Mouse (Mus musculus) naive thymus-derived CD4-positive, alpha-beta T cell, adult 2 months (primary cell): Measurements from ENCODE around the gene Arid5b.
A peak's percentile ranks its signal among the peaks of the same experiment; 100 is the strongest.

Source experiments
- DNase-seq: peaks from one replicate; pipeline ENCODE4 v3.0.0-alpha.2; 2011; ENCODE audit warnings: low read depth

The Arid5b gene

DNA sequence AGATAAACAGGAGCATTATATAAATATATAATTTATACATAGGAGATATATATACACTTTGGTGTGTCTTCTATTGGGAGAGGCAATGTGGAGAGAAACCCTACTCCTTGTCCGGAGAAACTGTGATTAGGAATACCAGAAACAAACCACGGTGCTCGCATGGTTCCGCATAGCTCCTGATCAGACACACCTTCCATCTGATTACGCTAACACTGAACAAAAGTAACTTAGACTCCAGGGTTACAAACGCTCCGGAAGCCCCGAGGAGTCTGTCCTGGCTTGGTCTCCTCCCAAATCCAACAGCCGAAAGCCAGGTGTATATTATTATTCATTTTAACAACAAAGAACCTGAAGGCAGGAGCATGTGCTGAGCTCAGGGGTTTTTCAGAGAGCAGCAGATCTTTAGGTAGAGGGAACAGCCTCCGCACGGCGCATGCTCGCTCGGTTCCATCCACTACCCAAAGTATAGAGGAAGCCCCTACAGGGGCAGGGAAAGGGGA lies 41.5 kb downstream of the Arid5b start:
- no peak for DNase-seq

DNA sequence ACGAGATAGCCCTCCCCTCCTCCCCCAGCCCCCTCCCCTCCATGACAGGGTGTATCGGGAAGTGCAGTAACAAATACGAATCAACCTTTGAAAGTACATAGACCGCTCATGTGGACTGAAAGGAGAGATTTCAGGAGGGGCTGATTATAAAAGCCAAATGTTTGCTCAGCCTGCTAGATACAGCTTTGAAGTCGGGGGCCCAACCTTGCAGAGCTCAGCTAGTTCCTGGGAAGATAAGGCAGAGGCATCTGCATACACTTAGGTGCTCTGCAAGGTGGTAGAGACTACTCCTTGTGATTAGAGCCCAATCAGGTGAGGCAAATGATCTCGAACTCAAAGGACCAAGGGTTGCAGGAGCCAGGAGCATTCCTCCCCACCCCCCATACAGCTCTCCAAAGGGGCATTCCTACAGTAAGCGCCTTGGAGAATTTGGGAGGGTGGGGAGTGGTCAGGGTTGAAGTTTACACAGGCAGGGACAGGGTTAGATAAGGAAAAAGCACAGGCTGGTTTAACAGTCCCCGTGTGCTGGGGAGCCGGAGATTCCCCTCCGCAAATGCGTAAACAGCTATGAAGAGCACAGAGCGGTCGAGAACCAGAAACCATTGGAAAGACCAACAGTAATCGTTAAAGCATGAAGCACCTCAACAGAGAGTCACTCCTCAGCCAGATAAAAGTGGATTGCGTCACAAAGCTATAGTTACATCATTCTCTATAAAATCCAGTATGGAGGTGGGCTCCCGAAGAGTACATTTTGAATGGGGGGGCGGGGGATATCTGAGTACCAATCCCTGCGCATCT lies 47.0 kb downstream of the Arid5b start:
- DNase-seq, result no peak

DNA sequence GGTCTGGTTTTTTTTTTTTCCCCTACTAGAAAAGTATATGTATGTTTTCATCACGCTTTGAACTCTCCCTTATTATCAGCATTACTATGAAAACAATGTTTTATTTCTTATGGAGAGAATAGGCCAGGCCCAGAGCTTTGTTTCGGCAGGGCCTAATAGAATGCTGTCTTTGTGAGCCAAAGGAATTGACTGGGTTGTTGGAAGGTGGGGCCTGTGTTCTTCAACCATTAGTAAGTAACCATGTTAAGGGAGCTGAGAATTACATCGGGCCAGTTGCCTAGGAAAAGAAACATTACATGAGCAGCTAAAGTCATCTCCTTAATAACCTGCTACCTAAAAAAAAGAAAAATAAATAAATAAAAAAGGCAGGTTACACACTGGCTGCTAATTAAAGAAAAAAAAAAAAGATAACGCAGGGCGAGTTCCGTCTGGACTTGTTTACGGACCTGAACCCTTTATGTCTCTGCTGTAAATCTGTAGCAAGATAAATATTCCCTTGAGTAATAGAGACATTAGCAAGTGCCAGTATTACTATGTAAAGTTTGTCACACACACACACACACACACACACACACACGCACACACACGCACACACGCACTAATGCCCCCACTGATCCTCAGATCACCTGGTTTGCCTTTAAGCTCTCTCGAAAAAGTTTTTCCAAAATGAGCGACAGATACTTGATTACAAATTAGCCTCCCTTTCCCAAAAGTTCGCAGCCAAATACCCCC lies 47.7 kb downstream of the Arid5b start:
- no peak for DNase-seq

DNA sequence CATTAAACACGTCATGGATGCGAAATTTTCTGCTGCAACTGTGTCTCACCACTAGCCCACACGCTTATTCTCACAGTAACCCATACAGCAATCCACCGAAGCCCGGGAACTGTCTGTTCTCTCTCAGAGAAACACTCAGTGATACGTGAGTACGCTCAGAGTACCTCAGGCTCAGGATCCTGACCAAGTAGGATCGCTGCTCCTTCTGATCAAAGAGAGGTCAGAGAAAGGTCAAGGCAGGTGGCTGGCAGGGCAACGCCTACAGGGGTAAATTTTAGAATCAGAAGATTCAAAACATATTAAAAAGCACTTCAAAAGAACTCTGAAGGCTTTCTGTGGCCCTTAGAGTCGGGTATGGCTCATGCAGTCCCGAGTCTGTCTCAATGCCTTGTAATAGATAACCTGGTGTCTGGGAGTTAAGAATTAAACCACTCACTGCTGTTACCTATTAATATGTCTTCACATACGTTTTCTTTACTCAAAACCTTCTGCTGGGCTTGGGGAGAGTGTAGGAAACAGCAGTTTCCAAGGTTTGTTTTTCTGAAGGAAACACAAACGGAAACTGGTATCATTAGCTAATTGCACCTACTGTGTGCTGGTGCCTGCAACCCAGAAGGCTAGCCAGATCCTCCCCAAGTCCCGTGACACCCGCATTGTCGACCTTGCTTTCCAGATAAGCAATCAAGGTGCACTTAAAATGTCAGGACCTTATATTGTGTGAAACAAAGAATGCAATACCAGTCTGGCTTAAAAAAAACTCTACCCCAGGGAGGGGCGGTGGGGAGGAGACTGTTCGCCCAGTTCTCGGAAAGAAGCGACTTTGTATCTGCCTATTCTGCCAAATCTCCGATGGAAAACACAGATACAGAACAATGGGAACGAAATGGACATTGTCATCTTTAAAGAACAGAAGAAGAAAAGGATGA lies 48.6 kb downstream of the Arid5b start:
- no peak for DNase-seq

DNA sequence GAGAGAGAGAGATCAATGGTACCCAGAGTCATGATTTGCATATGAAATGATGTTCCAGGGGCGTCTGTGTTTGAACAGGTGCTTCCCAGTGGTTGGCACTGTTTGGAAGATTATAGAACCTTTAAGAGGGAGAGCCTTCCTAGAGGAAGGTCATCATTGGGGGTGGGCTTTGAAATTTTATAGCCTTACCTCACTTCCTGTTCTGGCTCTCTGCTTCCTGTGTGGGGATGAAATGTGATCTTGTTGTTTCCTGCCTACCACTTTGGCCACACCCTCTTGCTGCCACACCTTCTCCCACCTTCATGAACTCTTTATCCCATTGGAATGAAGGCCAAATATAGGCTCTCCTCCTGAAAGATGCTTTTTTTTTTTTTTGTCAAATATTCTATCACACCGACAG lies 55.9 kb downstream of the Arid5b start:
- DNase-seq, result no peak

DNA sequence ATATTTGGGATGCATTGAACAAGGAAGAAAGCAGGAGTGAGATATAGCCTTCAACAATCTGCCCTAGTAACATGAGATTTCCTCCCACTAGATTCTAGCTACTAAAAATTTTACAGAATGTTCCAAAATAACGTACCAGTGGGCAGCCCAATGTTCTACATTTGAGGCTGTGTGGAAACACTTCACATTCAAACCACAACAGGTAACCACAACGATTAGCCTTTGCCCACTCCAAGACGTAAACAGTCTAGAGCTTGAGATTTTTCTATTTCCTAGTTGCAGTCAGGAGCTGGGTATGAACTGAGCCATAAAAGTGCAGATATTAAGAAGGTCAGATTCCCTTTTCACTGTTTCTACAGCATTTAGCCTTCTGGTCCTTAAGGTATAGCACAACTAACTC lies 56.5 kb downstream of the Arid5b start:
- DNase-seq, result no peak

DNA sequence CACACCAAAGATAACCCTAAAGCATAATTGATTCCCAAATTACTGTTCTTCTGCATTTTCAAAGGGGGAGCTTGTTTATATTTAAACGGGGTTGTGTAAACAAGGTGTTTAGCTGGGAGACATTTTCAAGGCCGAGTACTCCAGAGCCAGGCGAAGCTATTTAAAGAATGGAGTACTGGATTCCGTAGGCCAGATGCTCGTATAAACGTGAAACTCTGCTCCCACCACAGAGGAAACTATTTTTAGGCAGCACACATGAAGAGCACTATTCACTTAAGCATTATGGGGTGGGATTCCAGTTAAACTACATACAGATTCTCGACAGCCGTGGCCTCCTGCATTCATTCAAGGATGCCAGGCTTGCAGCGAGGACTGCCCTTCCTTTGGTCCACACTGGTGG lies 59.2 kb downstream of the Arid5b start:
- DNase-seq, result no peak

DNA sequence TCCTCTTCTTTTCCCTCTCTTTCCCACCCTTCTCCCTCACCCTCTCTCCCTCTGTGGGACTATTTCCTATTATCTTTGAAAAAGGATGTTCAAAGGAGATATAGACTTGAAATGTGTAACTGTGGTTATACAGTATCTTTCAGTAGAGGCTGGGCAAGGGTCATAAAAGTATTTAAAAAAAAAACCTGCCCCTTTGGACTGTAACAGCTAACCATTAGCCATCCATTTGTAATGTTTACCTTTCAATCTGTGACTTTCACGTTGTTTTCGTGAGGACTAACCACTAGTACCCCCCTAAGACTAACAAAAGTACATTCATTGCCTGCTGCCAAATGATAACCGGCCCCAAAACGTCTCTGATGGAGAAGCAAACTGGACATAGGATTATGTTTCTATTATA lies 59.9 kb downstream of the Arid5b start:
- DNase-seq, result no peak

DNA sequence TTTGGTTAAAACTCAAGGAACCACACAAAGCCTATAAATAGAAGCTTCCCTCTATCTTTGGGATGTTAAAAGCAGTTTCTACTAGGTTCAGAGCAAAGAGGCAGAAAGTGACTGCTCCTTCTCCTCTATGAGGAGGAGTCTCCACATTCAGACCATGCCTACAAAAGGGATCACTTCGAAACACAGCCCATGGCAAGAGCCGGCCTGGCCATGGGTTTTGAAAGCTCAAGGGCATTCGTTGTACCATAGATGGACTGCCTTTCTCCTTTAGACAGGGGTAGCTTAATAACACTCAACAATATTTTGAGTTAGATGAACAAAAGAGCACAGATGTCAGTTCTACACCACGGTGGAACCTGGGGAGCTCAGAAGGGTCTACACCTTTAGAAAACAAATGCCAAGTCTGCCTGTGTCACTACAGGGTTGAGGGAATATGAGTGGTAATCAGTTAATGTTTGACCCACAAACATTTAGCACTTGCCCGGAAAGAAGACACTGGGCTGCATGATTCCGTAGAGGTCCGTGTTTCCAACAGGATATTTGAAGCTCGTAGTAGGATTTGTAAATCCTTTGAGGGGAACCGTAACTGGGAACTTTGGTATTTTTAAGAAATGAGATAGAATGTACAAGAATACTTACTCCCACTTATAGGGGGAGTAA lies 63.6 kb downstream of the Arid5b start:
- no peak for DNase-seq

DNA sequence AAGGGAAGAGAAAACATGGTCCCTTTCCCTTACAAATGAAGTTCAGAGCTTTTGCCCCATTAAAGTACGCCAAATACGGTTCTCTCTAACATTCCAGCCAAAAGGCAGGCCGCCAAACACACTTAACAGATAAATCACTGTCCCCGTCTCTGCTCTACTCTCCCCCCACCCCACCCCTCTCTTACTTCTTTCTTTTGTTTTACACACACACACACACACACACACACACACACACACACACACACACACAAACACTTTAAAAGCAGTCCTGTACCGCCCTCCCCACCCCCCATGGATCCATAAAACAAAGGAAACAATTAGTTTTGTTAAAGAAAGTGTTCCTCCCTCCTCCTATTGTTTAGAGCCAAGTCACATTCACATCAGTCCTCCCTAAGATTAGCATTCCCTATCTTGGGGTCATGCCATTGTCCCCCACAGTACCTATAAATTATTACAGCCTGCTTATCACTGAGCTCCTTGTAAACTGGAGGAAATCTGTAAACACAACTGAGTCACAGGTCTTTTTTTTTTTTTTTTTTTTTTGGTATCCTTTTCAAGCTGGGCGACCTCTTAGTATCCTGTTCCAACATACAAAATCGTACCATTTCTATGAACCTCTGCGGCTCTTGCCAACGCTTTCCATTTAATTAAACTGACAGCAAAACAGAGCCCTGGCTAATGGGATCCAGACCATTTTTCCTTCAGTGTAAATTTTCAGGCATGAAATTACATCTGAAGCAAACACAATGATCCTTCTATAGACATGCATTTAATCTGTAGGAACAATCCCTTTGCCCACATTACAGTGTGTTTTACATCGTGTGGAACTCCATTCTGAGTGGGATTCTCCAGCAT lies 66.3 kb downstream of the Arid5b start:
- DNase-seq, result no peak

DNA sequence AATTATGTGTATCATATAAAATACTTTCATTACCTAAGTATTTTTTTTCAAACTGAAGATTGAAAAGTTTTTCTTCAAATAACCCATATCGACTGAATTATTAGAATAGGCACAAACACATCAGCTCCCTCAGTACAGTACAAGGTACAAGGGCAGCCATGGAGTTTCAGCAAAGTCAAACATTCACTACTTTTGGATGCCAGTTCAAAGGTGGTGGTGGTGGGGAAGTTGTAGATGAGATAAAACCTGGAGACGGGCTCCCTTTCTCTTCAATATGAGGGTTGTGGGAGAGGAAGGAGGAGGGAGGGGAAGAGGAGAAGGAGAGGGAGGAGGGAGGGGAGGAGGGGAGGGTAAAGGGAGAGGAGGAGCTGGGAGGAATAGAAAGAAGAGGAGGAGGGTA lies 67.0 kb downstream of the Arid5b start:
- no peak for DNase-seq

DNA sequence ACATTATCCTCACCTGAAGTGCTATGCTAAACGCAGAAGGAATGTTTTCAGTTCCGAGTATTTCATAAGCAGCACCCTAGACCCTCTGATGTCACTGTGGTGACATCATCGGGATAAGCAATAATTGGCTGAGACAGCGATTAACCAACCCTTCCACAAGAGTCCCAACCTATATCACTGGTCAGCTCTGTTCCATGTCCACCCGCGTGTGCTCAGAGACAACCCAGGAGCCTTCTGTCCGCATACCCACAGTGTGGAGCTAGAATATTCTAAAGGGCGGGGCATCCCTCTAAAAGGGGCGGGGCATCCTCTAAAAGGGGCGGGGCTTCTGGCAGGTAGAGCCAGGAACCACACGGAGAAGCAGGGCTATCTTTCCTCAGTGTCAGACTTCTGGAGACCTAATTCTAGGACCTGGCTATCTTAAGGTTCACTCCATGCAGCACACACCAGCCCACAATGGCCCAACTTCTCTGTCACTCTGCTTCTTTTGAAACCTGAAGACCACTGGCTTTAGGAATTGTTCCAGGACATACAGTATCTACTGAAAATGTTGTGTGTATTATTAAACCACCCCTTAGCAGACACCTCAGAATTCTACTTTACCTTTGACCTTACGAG lies 68.4 kb downstream of the Arid5b start:
- DNase-seq, result no peak

DNA sequence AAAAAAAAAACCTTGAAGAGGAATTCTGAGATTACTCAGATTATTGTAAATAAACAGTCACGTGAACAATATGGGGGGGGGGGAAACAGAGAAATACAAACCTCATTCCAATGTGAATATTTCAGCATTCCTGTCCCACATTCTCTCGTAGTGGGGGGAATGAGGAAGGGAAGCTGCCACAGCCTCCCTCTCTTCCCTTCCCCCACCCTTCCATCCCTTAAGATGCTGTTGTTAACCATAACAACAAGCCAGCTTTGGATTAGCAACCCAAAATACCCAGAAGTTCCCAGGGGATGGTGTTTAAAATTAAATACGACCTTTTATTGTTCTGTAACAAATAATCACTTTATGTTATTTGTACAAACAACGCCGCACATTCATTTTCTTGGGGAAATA lies 69.9 kb downstream of the Arid5b start:
- no peak for DNase-seq

DNA sequence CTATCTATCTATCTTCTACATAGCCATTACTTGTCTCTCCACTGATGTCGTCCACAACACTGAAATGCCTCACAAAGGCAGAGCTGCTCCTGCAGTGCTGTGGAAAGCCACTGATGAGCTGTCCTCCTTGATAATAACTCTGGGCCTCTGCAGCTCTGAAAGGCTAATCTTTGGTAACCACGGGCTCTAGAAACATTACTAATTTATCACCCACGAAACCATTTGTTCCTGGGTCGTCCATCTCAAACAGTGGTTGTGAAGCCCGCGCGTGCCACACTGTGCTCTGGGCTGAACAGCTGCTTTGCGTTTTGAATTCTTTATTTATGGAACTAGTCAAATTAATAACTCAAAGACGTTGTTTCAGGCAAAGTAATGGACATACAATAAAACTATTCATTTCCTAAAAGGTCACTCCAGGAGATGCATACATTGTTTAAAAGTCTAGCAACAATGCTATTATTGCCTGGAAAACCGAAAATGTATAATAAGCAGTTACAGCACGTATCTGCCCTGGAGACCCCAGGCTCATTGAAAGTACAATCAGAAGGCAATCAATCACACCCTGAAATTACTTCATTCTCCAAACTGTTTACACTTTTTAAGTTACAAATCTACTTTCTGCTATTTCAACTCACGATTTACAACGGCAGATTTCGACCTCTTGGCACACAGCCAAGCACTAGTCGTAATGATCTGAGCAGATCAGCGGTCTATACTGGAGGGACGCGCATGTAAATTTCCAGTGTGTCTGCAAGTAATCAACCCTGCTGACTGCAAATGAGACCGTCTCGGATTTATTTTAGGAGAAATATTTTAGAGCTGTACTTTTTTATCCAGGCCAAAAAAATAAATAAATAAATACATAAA lies 70.5 kb downstream of the Arid5b start:
- no peak for DNase-seq

DNA sequence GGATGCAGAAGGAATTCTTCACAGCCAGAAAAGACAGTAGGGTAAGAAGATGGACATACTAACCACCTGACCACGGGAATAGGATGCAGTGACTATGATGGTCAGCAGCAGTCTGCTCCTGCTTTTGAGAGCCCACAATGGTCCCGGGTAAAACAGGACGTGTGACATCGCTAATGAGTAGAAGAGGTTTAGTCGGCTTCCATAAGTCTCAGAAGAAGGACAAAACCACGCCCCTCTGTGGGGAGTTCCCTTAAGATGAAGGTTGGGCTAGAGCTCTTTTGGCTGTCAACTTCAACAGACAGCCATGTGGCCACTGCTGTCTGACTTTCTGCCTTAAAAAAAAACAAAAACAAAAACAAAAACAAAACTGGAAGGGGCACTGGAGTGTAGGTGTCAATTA lies 74.1 kb downstream of the Arid5b start:
- DNase-seq, result no peak

DNA sequence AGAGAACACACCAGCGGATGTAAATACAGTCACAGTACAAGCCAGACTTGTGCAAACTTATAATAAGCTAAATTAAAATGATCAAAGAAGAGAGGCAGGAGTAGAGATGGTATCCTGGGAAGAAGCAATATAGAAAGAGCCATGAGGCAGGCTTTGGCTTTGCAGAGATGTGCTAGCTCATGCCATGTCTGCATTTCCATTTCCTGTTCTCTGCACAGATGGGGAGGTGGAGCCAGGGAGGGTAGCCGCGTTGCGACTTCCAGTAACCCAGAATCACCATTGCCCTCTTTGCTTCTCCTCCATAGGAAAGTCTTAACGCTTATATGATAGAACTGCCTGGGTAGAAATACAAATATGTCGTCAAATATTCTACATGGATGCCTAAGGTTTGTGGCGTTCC lies 74.7 kb downstream of the Arid5b start:
- DNase-seq, result no peak

DNA sequence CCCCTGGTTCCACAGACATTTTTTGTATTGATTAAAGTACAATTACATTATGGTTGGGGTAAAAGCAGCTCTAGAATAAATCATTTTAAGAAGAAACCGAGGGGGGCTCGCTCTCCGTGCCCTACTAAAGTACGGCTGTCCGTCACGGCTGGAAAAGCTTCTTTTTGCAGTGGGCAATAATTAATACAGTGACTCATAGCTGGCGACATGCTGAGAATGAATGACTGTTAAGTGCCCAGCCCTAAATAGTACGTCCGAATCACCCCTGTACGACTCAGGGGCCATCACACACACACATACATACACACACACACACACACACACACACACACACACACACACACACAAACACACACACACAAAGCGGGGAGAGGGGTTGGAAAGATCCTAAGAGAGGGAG lies 75.2 kb downstream of the Arid5b start:
- no peak for DNase-seq

DNA sequence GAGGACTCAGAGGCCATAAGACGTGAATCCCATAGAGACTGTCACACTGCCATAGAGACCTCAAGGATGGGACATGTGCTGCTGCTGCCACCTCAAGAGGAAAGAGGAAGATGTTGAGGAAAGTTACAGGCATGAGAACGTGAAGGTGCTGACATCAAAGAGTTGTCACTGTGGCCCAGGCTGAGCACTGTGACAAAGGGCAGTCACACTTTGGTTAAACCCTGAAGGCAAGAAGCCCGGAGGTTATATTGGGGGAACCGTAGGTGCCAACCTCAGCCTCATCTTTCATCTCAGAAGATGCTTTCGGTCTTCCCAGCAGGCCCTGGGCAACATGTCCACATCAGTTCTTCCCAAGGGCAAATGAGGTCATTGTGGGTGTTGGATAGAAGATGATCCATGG lies 79.1 kb downstream of the Arid5b start:
- no peak for DNase-seq

DNA sequence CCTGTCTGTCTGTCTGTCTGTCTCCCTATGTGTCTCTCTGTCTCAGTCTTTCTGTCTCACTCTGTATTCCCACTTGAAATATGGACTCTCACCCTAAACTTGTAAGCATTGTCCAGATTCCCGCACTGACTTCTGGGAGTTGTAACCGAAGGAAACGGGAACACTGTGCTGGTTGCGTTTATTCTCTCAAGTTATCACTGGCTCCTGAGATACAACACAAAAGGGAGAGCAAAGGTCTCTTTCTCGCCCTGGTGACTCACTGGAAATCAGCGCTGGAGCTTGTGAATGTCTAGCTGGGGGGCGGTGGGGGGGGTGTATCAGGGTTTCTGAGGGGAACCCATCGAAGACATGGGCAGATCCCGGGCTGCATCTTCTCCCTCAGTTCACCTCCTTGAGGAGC lies 82.2 kb downstream of the Arid5b start:
- DNase-seq, result no peak

DNA sequence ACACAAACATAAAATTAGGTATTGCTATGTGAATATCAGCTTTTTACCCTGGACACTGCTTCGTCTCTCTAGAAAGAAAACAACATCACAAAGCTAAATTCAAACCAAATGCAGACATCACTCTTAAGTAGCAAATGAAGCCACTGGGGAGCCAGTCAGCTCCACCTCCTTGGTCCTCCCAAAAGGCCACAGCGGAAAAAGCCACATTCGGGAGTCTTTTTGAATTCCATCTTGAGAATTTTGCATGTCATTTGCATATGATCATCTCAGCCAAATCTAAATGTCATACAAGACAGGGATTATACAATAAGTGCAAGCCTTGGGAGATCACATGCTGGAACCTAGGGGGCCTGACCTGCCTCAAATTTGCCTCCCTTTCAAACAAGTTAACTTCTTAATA lies 85.0 kb downstream of the Arid5b start:
- DNase-seq, result peak; percentile 13
